Mouse (Mus musculus): ENCODE data around the gene Gm11032. TPM values are rescaled to one million over a fixed set of nuclear protein-coding genes. Genes with fewer than 3 reads are reported as not detected.

Gm11032 gene
- not detected in 2 replicates for polyA plus RNA-seq (2015; fragmentation: Nextera tagmentation; extraction: Ambion mirVana)

GRCm38 (mm10) chr11:4620017-4620485 is at the start of gene Gm11032:
Gene Gm11032 (plus strand): TSS chr11:4620067.

GRCm38 (mm10) chr11:4594608-4595500 is 25.0 kb upstream of the Gm11032 start, which contains the start of gene Mtmr3:
Gene Mtmr3 (minus strand): TSS chr11:4594863.

GRCm38 (mm10) chr11:4637534-4638234 is 17.8 kb downstream of the Gm11032 start, which contains the start of gene Ascc2:
Gene Ascc2 (plus strand): TSS chr11:4637747.

Other genes with a start within 250 kb of the Gm11032 start
- gene Hormad2, start 179.0 kb upstream of the Gm11032 start, polyA plus RNA-seq (2015; fragmentation: Nextera tagmentation; extraction: Ambion mirVana) = 0.31 and 0.43 TPM in 2 replicates
- gene Mtmr3, start 25.2 kb upstream of the Gm11032 start, polyA plus RNA-seq (2015; fragmentation: Nextera tagmentation; extraction: Ambion mirVana) = 12.1 and 12.6 TPM in 2 replicates
- gene Ascc2, start 17.7 kb downstream of the Gm11032 start, polyA plus RNA-seq (2015; fragmentation: Nextera tagmentation; extraction: Ambion mirVana) = 16.2 and 17.9 TPM in 2 replicates
- 1,055 and 1,143 TPM in 2 replicates for gene Uqcr10, start 84.3 kb downstream of the Gm11032 start, polyA plus RNA-seq (2015; fragmentation: Nextera tagmentation; extraction: Ambion mirVana)
- 48.3 and 49.0 TPM in 2 replicates for gene Zmat5, start 84.6 kb downstream of the Gm11032 start, polyA plus RNA-seq (2015; fragmentation: Nextera tagmentation; extraction: Ambion mirVana)
- gene Cabp7, start 126.7 kb downstream of the Gm11032 start, polyA plus RNA-seq (2015; fragmentation: Nextera tagmentation; extraction: Ambion mirVana) = 0.08 and 0.15 TPM in 2 replicates
- 21.5 and 23.6 TPM in 2 replicates for gene Nf2, start 229.5 kb downstream of the Gm11032 start, polyA plus RNA-seq (2015; fragmentation: Nextera tagmentation; extraction: Ambion mirVana)